Mouse (Mus musculus) lung, postnatal 0 days (tissue): ENCODE data around the gene Glycam1.
"Not testable (repeated sequence)": the region's sequence is repeated elsewhere in the genome, so short reads cannot be mapped to it uniquely, and the experiment has no call there.

ENCODE experiments used
- CTCF ChIP-seq: IDR thresholded peaks from 2 replicates; pipeline ENCODE4 v1.5.1; 2016; ENCODE audit warnings: antibody characterized with exemption, mild to moderate bottlenecking
- EP300 ChIP-seq: IDR thresholded peaks from 2 replicates; pipeline ENCODE4 v1.6.1; 2016; ENCODE audit warnings: antibody characterized with exemption, mild to moderate bottlenecking, control low read depth

DNA sequence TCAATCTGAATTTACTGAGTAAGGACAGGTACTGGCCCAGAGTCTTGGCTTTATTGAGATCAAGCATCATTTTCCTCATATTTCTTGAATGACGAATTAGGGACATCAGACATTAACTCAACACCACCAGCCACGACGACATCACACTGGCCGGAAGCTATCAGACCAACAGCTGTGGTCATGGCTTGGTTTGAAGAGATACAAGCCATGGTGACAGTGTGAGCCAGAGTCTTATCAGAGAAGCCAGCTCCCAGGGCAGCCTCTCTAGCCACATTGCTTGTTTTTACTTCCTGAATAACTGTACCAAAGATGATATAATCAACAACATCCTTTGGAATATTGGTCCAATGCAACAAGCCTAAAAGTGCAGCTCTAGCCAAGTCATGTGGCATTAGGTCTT lies 22.9 kb upstream of the Glycam1 start:
- TF ChIP-seq CTCF, EP300: not testable (repeated sequence)
